Mouse (Mus musculus): ENCODE measurements at regions not wholly inside any gene's neighbourhood (a gene's known extent, or its start where the extent isn't known, plus 50 kb on each side); places are given as distances from the start of the nearest gene placed in this dataset.
"Not testable (repeated sequence)": the region's sequence is repeated elsewhere in the genome, so short reads cannot be mapped to it uniquely, and the experiment has no call there.

DNA sequence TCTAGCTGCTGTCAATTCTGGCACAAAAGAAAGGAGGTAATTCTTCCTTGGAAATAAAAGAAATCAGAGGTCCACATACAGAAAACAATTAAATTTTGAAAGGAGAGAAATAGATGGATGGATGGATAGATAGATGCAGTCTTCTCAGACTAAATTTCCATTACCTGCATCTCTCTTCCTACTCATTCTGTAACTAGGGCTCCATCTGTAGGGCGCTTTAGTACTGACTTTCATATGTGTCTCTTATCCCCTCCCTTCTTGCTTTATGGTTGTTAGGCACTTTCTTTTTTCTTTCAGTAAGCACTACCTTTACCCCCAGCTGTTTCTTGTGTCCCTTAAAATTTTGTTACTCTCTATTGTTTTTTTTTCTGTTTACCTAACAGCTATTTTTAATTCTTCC lies 72.9 kb upstream of the Olfr1324 start:
- no peak for DNase-seq

DNA sequence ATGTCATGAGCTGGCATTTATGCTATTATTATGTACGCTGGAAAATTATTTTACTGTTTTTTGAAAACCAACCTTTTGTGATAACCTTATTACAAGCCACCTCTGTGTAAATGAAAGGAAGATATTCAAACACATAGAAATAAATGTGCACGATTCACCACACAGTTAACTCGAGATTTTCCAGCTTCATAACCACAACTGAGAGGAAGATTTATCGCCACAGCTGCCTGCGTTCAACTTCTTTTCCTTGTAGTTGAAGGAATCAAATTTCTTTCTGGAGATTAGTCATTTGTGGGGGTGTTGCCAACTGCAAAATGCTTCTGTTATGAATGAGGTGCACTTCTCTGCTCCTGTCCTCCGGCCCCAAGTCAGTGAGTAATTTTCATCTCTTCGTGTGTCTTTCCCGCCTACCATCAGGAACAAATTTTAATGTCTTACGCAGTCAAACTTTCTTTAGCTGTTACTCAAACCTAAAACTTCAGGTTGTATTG lies 62.2 kb upstream of the Olfr1324 start:
- DNase-seq = not testable (repeated sequence)
